Mouse (Mus musculus): ENCODE data around the gene Mmp9.

DNA sequence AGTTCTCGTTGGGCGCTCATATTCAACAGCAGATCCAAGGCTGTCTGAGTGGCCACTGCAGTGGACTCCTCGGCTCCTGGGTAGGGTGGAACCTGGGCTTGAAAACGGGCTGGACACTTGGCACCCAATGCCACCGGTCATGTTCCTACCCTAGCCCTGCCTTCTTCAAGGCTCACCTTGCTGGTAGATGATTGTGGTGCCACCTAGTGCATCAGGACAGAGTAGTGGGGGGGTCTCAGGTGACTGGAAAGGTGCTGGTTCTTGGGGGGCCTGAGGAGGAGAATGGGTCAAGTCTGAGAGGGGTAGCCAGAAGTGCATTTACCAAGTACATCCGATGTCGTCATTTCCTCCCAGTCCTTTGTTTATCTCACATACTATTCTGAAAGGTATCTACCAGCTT is 42.6 kb upstream of the Mmp9 start:
- TF ChIP-seq CTCF (IDR thresholded peaks at IDR 0.05; ENCODE audit: low read depth, low read length) (no peak), TAL1 (conservative IDR thresholded peaks at IDR 0.05; ENCODE audit: low read depth, low read length) (no peak), GATA1 (IDR thresholded peaks at IDR 0.05; ENCODE audit: borderline replicate concordance, low read length) (no peak)

Measured in G1E (cell line).